Mouse (Mus musculus) megakaryocyte, embryonic 14.5 days (primary cell): Measurements from ENCODE around the gene Stox1. TPM values are rescaled to one million over a fixed set of nuclear protein-coding genes. Genes with fewer than 3 reads are reported as not detected.

Experiments
- H3K27me3 ChIP-seq: replicated peaks from 2 replicates; pipeline ENCODE3; 2012; ENCODE audit warnings: inconsistent platforms
- H3K36me3 ChIP-seq: replicated peaks from 2 replicates; pipeline ENCODE3; 2012; ENCODE audit warnings: low read length, inconsistent platforms, mixed read lengths
- H3K4me1 ChIP-seq: 2 replicates; pipeline ENCODE4 v1.6.1; 2012; ENCODE audit warnings: inconsistent platforms
- H3K4me3 ChIP-seq: replicated peaks from 2 replicates; pipeline ENCODE3; 2012; ENCODE audit warnings: moderate library complexity, mild to moderate bottlenecking, inconsistent platforms
- H3K9me3 ChIP-seq: 2 replicates; pipeline ENCODE4 v1.6.1; 2012; ENCODE audit warnings: inconsistent platforms
- FLI1 ChIP-seq: IDR thresholded peaks from 2 replicates; pipeline ENCODE4 v1.6.1; 2012; ENCODE audit warnings: low read length, inconsistent platforms, mixed read lengths
- GATA1 ChIP-seq: IDR thresholded peaks from 3 replicates; pipeline ENCODE4 v1.6.1; 2012; ENCODE audit warnings: mixed read lengths, low read length, inconsistent platforms, borderline replicate concordance
- polyA plus RNA-seq: library from polyadenylated mRNA; stranded (reverse); fragments of >175 nt; gene quantifications from 2 replicates; pipeline ENCODE4 v1.2.3, GENCODE M21; 2012; ENCODE audit warnings: low replicate concordance; ENCODE audit not compliant: insufficient read depth

The Stox1 gene
- polyA plus RNA-seq, 1 experiment = not detected

GRCm38 (mm10) chr10:62703579-62703978, 22.3 kb downstream of the Stox1 start:
- Histone ChIP-seq H3K9me3 (no peaks in the 10 kb centered on the region), H3K4me3 (no peak overlapping the region), H3K36me3 (no peaks in the 10 kb centered on the region), H3K27me3 (peaks cover 17% of the 10 kb centered on the region), H3K4me1 (no peaks in the 10 kb centered on the region)
- no peak for TF ChIP-seq GATA1

GRCm38 (mm10) chr10:62702436-62702835, 23.5 kb downstream of the Stox1 start:
- no peaks in the 10 kb centered on the region for H3K9me3 ChIP-seq
- TF ChIP-seq FLI1 (no peak), GATA1 (no peak)
- H3K4me3 ChIP-seq = no peak overlapping the region
- H3K36me3 ChIP-seq = no peaks in the 10 kb centered on the region
- no peaks in the 10 kb centered on the region for H3K4me1 ChIP-seq
- peaks cover 17% of the 10 kb centered on the region for H3K27me3 ChIP-seq

GRCm38 (mm10) chr10:62692771-62693170, 33.2 kb downstream of the Stox1 start:
- Histone ChIP-seq H3K4me3 (no peak overlapping the region), H3K9me3 (no peaks in the 10 kb centered on the region; the same call in 1 of the 2 replicates), H3K4me1 (no peaks in the 10 kb centered on the region), H3K27me3 (peaks cover 8% of the 10 kb centered on the region), H3K36me3 (no peaks in the 10 kb centered on the region)
- TF ChIP-seq FLI1 (no peak), GATA1 (no peak)

GRCm38 (mm10) chr10:62692244-62692643, 33.7 kb downstream of the Stox1 start:
- no peak for TF ChIP-seq FLI1
- TF ChIP-seq GATA1 = no peak
- H3K9me3 ChIP-seq = no peaks in the 10 kb centered on the region; the same call in 1 of the 2 replicates
- H3K27me3 ChIP-seq = peaks cover 11% of the 10 kb centered on the region
- no peaks in the 10 kb centered on the region for H3K36me3 ChIP-seq
- H3K4me1 ChIP-seq = no peaks in the 10 kb centered on the region
- H3K4me3 ChIP-seq = no peak overlapping the region

- Histone ChIP-seq H3K4me3 (no peak overlapping the region), H3K27me3 (peaks cover 40% of the 10 kb centered on the region), H3K9me3 (no peaks in the 10 kb centered on the region), H3K4me1 (peaks cover 3% of the 10 kb centered on the region), H3K36me3 (no peaks in the 10 kb centered on the region)
- no peak for TF ChIP-seq GATA1
- no peak for TF ChIP-seq FLI1
These were observed 38.8 kb downstream of the Stox1 start for GRCm38 (mm10) chr10:62687032-62687674.

GRCm38 (mm10) chr10:62683043-62683442, 42.9 kb downstream of the Stox1 start:
- H3K4me3 ChIP-seq = no peak overlapping the region
- no peaks in the 10 kb centered on the region for H3K36me3 ChIP-seq
- H3K27me3 ChIP-seq = peaks cover 46% of the 10 kb centered on the region
- H3K9me3 ChIP-seq = peaks cover 13% of the 10 kb centered on the region
- TF ChIP-seq FLI1 (no peak), GATA1 (no peak)
- peaks cover 7% of the 10 kb centered on the region for H3K4me1 ChIP-seq

- TF ChIP-seq GATA1 (no peak), FLI1 (no peak)
These were observed 46.1 kb downstream of the Stox1 start for GRCm38 (mm10) chr10:62679833-62680232.

GRCm38 (mm10) chr10:62677329-62677728, 48.6 kb downstream of the Stox1 start:
- Histone ChIP-seq H3K27me3 (peaks cover 33% of the 10 kb centered on the region), H3K36me3 (no peaks in the 10 kb centered on the region), H3K9me3 (peaks cover 13% of the 10 kb centered on the region), H3K4me3 (no peak overlapping the region), H3K4me1 (peaks cover 7% of the 10 kb centered on the region)
- TF ChIP-seq FLI1 (no peak), GATA1 (no peak)

More at GRCm38 (mm10) chr10:62679833-62680232, 46.1 kb downstream of the Stox1 start:
- no peak overlapping the region for H3K4me3 ChIP-seq
- H3K9me3 ChIP-seq = peaks cover 13% of the 10 kb centered on the region
- peaks cover 47% of the 10 kb centered on the region for H3K27me3 ChIP-seq
- H3K36me3 ChIP-seq = no peaks in the 10 kb centered on the region
- peaks cover 10% of the 10 kb centered on the region for H3K4me1 ChIP-seq

- H3K36me3 ChIP-seq = no peaks in the 10 kb centered on the region
- H3K27me3 ChIP-seq = peaks cover 26% of the 10 kb centered on the region
- H3K4me1 ChIP-seq = peaks cover 7% of the 10 kb centered on the region
- H3K9me3 ChIP-seq = peaks cover 13% of the 10 kb centered on the region
- H3K4me3 ChIP-seq = no peak overlapping the region
- TF ChIP-seq FLI1 = no peak
- TF ChIP-seq GATA1 = no peak
These were observed 49.7 kb downstream of the Stox1 start for GRCm38 (mm10) chr10:62676196-62676595.

GRCm38 (mm10) chr10:62672359-62672758, 53.6 kb downstream of the Stox1 start:
- Histone ChIP-seq H3K9me3 (no peaks in the 10 kb centered on the region), H3K27me3 (peaks cover 29% of the 10 kb centered on the region), H3K36me3 (no peaks in the 10 kb centered on the region), H3K4me3 (no peak overlapping the region), H3K4me1 (peaks cover 13% of the 10 kb centered on the region)
- TF ChIP-seq FLI1 (no peak), GATA1 (no peak)
